Mouse (Mus musculus) left cerebral cortex, adult 6 months (tissue): ENCODE data around the gene Zfp987. TPM values are rescaled to one million over a fixed set of nuclear protein-coding genes. Genes with fewer than 3 reads are reported as not detected.

Source experiments
- long read RNA-seq, 2 experiments: library from polyadenylated mRNA; unstranded; transcript quantifications; one replicate each; pipeline ENCODE4 v2.0.0; 2019 to 2020
- polyA plus RNA-seq: library from polyadenylated mRNA; unstranded; fragments of <200 nt; fragmentation: Nextera tagmentation; gene quantifications from 2 replicates; pipeline ENCODE4 v1.2.3, GENCODE M21; 2021

Gene Zfp987
- not detected in 2 replicates for polyA plus RNA-seq
- long read RNA-seq, experiment 1 = 0 reads
- long read RNA-seq, experiment 2 = 0 reads

GRCm38 (mm10) chr4:146096998-146097397, at the start of gene Zfp987:
Zfp987 (plus strand) TSS chr4:146097298.

GRCm38 (mm10) chr4:146156524-146156923, 59.4 kb downstream of the Zfp987 start, which contains the start of gene Zfp600:
Zfp600 (plus strand) TSS chr4:146156824.

Other genes with a start within 250 kb of the Zfp987 start
- gene Zfp986, start 228.5 kb upstream of the Zfp987 start, polyA plus RNA-seq = 0.08 TPM in 1 of 2 replicates, not detected in the other
- not detected in 2 replicates for gene Zfp600, start 59.5 kb downstream of the Zfp987 start, polyA plus RNA-seq